Mouse (Mus musculus) intestine, postnatal 0 days (tissue): ENCODE measurements around the gene Surf1. TPM values are rescaled to one million over a fixed set of nuclear protein-coding genes. Genes with fewer than 3 reads are reported as not detected.

Source experiments
- ATAC-seq: fragments of 200-750 bp; cut with Nextera tagmentation; 2 replicates; pipeline ENCODE4 v1.8.0; 2017; ENCODE audit warnings: mild to moderate bottlenecking, moderate TSS enrichment, moderate library complexity
- H3K27ac ChIP-seq: fragments of 300-500 bp; sonication (generic); 2 replicates; pipeline ENCODE4 v1.5.1; 2014; ENCODE audit warnings: mild to moderate bottlenecking, low read depth, low read length, moderate library complexity
- H3K27me3 ChIP-seq: fragments of 300-500 bp; sonication (generic); replicated peaks from 2 replicates; pipeline ENCODE4 v1.6.1; 2014; ENCODE audit warnings: low read length, mixed read lengths; ENCODE audit not compliant: control insufficient read depth, insufficient read depth
- H3K36me3 ChIP-seq: fragments of 300-500 bp; sonication (generic); 2 replicates; pipeline ENCODE4 v1.6.1; 2014; ENCODE audit warnings: mild to moderate bottlenecking, moderate library complexity; ENCODE audit not compliant: control insufficient read depth, insufficient read depth
- H3K4me1 ChIP-seq: fragments of 300-500 bp; sonication (generic); replicated peaks from 2 replicates; pipeline ENCODE4 v1.6.1; 2014; ENCODE audit warnings: antibody characterized with exemption, low read length, mixed read lengths; ENCODE audit not compliant: control insufficient read depth, insufficient read depth
- H3K4me2 ChIP-seq: fragments of 300-500 bp; sonication (generic); replicated peaks from 2 replicates; pipeline ENCODE4 v1.6.1; 2014; ENCODE audit warnings: low read depth, mild to moderate bottlenecking, moderate library complexity
- H3K4me3 ChIP-seq: fragments of 300-500 bp; sonication (generic); 2 replicates; pipeline ENCODE4 v1.5.1; 2014; ENCODE audit warnings: low read depth, low read length
- H3K9ac ChIP-seq: fragments of 300-500 bp; sonication (generic); 2 replicates; pipeline ENCODE4 v1.6.1; 2014; ENCODE audit warnings: mild to moderate bottlenecking, low read depth, low read length
- H3K9me3 ChIP-seq: fragments of 300-500 bp; sonication (generic); 2 replicates; pipeline ENCODE4 v1.6.1; 2016; ENCODE audit warnings: mixed run types; ENCODE audit not compliant: control insufficient read depth
- CTCF ChIP-seq: sonication (generic); IDR thresholded peaks from 2 replicates; pipeline ENCODE4 v1.5.1; 2016; ENCODE audit warnings: low read depth, mild to moderate bottlenecking, control low read depth, antibody characterized with exemption, moderate library complexity
- WGBS: fragments of 180-500 bp; shearing (Covaris S2); extraction: QIAGEN DNeasy Blood & Tissue Kit; methylation state at CpG from one replicate; pipeline ENCODE4 v1.1.7; 2014; 5-methylcytosine and 5-hydroxymethylcytosine counted together
- polyA plus RNA-seq: library from polyadenylated mRNA; unstranded; fragments of >200 nt; fragmentation: Nextera tagmentation; extraction: Ambion mirVana; gene quantifications from 2 replicates; pipeline ENCODE4 v1.2.1, GENCODE M21; 2015

Gene Surf1
- polyA plus RNA-seq, 1 experiment from 2014 or later: 65.3 TPM

- ATAC-seq: no peak
- H3K27me3 ChIP-seq: no peaks in the 10 kb centered on the region
- no peak for TF ChIP-seq CTCF
- no peaks in the 10 kb centered on the region for H3K36me3 ChIP-seq
- no peak overlapping the region for H3K27ac ChIP-seq
- no peak overlapping the region for H3K4me2 ChIP-seq
- H3K9ac ChIP-seq: no peak overlapping the region
- no peaks in the 10 kb centered on the region for H3K4me1 ChIP-seq
- H3K4me3 ChIP-seq: no peak overlapping the region
- H3K9me3 ChIP-seq: no peaks in the 10 kb centered on the region; the same call in 1 of the 2 replicates
Observed at GRCm38 (mm10) chr2:26878571-26878970, 37.8 kb downstream of the Surf1 start.

- H3K27ac ChIP-seq: no peak overlapping the region
- no peaks in the 10 kb centered on the region for H3K9me3 ChIP-seq
- H3K9ac ChIP-seq: no peak overlapping the region
- H3K27me3 ChIP-seq: no peaks in the 10 kb centered on the region
- no peaks in the 10 kb centered on the region for H3K36me3 ChIP-seq
- no peak overlapping the region for H3K4me2 ChIP-seq
- no peak for TF ChIP-seq CTCF
- no peak overlapping the region for H3K4me3 ChIP-seq
- no peak for ATAC-seq
- WGBS: 49% methylated on average over 6 of the region's 6 CpGs
- H3K4me1 ChIP-seq: no peaks in the 10 kb centered on the region
Observed at GRCm38 (mm10) chr2:26870666-26871065, 45.7 kb downstream of the Surf1 start.

GRCm38 (mm10) chr2:26864879-26865278 is 51.5 kb downstream of the Surf1 start, which contains the start of gene Abo:
Abo (minus strand) TSS chr2:26864979.
- WGBS: 51% methylated on average over 3 of the region's 3 CpGs
- no peaks in the 10 kb centered on the region for H3K9me3 ChIP-seq
- ATAC-seq: no peak

More at GRCm38 (mm10) chr2:26864879-26865278, 51.5 kb downstream of the Surf1 start, which contains the start of gene Abo:
- Histone ChIP-seq H3K4me2 (no peak within 1 kb of the TSS), H3K9ac (no peak within 1 kb of the TSS), H3K36me3 (no peaks in the 10 kb centered on the region), H3K27ac (no peak within 1 kb of the TSS), H3K4me1 (no peaks in the 10 kb centered on the region), H3K27me3 (no peaks in the 10 kb centered on the region), H3K4me3 (no peak within 1 kb of the TSS)
- no peak for TF ChIP-seq CTCF

Other genes starting within 250 kb of the Surf1 start
- gene Lcn4, start 245.2 kb downstream of the Surf1 start, polyA plus RNA-seq: not detected in 2 replicates
- gene Abo, start 51.6 kb downstream of the Surf1 start, polyA plus RNA-seq: 0.07 TPM in 1 of 2 replicates, not detected in the other
- gene Surf6, start 13.7 kb downstream of the Surf1 start, polyA plus RNA-seq: 11.7 and 12.8 TPM in 2 replicates
- 19.8 and 20.2 TPM in 2 replicates for gene Med22, start 5.9 kb downstream of the Surf1 start, polyA plus RNA-seq
- 407 and 410 TPM in 2 replicates for gene Rpl7a, start 5.8 kb downstream of the Surf1 start, polyA plus RNA-seq
- 33.2 and 33.5 TPM in 2 replicates for gene Surf2, start 163 bp downstream of the Surf1 start, polyA plus RNA-seq
- gene Surf4, start 17.4 kb upstream of the Surf1 start, polyA plus RNA-seq: 379 TPM in 2 replicates
- gene Stkld1, start 17.5 kb upstream of the Surf1 start, polyA plus RNA-seq: 0.07 and 0.10 TPM in 2 replicates
- gene Rexo4, start 47.9 kb upstream of the Surf1 start, polyA plus RNA-seq: 29.4 and 30.1 TPM in 2 replicates
- 0.20 and 0.22 TPM in 2 replicates for gene Adamts13, start 56.9 kb upstream of the Surf1 start, polyA plus RNA-seq
- gene Cacfd1, start 93.4 kb upstream of the Surf1 start, polyA plus RNA-seq: 41.5 and 42.8 TPM in 2 replicates
- gene Slc2a6, start 111.5 kb upstream of the Surf1 start, polyA plus RNA-seq: 0.59 and 0.93 TPM in 2 replicates
- not detected in 2 replicates for gene Mymk, start 155.6 kb upstream of the Surf1 start, polyA plus RNA-seq
- gene Adamtsl2, start 162.8 kb upstream of the Surf1 start, polyA plus RNA-seq: 1.0 and 1.3 TPM in 2 replicates
- gene Fam163b, start 226.0 kb upstream of the Surf1 start, polyA plus RNA-seq: 0.10 TPM in 2 replicates
- gene Dbh, start 248.7 kb upstream of the Surf1 start, polyA plus RNA-seq: 0.65 and 0.84 TPM in 2 replicates